Mouse (Mus musculus): ENCODE measurements at regions not wholly inside any gene's neighbourhood (a gene's known extent, or its start where the extent isn't known, plus 50 kb on each side); places are given as distances from the start of the nearest gene placed in this dataset.
A peak's percentile ranks its signal among the peaks of the same experiment; 100 is the strongest.

DNA sequence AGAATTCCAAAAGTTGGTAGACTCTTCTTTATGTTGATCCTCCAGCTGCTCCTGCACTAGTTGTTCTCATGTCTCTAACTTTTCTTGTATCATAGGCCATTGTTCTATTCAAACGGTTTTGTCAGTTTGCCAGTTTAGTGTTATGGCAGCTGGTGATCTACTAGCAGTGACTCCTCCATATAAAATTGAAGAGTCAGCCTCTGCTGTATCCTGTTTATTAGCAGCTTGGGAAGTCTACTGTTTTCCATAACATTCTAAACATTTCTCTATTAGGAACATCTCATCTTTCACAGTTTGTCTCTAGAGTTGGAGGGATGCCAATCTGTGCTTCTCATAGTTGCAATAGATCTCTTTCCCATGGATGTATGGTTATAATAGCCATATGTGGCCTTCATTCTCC lies 58.6 kb downstream of the Drd1 start:
- H3K4me1 ChIP-seq (replicated peaks) = no peaks in the 10 kb centered on the region
- no peaks in the 10 kb centered on the region for H3K36me3 ChIP-seq
- H3K4me3 ChIP-seq = no peak overlapping the region
- no peaks in the 10 kb centered on the region for H3K27me3 ChIP-seq
- no peak overlapping the region for H3K4me2 ChIP-seq
- no peak overlapping the region for H3K9ac ChIP-seq
- H3K27ac ChIP-seq = no peak overlapping the region
- 71% methylated on average over 1 of the region's 1 CpGs for WGBS
- ATAC-seq (ENCODE audit: low FRiP score) = no peak
- H3K9me3 ChIP-seq = no peaks in the 10 kb centered on the region

DNA sequence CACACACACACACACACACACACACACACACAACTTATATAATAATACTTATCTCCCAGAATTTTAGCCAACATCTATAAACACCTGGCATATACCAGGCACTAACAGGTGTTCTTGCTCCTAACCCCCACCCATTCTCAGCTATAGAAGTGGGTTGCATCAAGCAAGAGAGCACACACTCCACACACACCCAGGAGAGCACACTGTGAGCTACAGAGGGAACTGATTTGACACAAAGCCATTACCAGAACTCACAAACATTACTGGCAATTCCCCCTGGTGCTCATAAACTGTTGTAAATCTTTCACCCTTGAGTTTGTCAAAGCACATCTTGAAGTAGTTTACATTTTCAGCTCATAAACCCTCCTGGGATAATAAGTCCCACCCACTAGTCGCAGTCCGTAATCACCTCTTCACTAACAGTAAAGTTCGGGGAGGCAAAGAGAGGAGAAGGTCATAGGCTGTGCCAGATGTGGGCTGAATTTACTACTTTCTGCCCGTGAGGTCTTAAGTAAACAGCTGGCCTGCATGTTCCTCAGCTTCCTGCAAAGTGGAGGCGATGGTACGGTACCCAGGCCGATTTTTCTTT lies 62.5 kb downstream of the Drd1 start:
- H3K27me3 ChIP-seq = no peaks in the 10 kb centered on the region
- no peak overlapping the region for H3K27ac ChIP-seq
- H3K4me2 ChIP-seq = no peak overlapping the region
- no peaks in the 10 kb centered on the region for H3K4me1 ChIP-seq (replicated peaks)
- 84% methylated on average over 7 of the region's 7 CpGs for WGBS
- no peak overlapping the region for H3K9ac ChIP-seq
- no peaks in the 10 kb centered on the region for H3K36me3 ChIP-seq
- no peak overlapping the region for H3K4me3 ChIP-seq
- ATAC-seq (ENCODE audit: low FRiP score) = no peak
- H3K9me3 ChIP-seq = no peaks in the 10 kb centered on the region

DNA sequence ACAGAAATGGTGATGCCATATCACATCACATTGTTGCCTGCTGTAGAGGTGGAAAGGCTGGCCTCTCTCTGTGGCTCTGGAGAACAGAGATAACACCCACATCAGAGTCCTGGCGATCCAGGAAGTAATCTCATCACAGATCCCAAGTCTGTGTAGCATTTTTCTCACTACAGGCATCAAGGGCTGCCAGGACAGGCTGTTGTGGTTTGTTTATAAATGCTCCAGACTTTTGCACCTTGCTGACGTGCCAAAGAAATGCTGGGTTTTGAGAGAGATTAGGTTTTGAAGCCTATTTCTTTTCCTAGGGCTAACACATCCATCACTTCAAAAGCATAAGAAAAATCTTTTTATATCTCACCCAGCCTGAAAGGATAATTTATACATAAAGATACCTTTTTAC lies 76.3 kb downstream of the Drd1 start:
- Histone ChIP-seq H3K4me2 (no peak overlapping the region), H3K9me3 (no peaks in the 10 kb centered on the region), H3K4me3 (no peak overlapping the region), H3K4me1 (replicated peaks) (no peaks in the 10 kb centered on the region), H3K27ac (no peak overlapping the region), H3K36me3 (no peaks in the 10 kb centered on the region), H3K9ac (no peak overlapping the region), H3K27me3 (no peaks in the 10 kb centered on the region)
- no peak for ATAC-seq (ENCODE audit: low FRiP score)
- WGBS = 65% methylated on average over 2 of the region's 2 CpGs

DNA sequence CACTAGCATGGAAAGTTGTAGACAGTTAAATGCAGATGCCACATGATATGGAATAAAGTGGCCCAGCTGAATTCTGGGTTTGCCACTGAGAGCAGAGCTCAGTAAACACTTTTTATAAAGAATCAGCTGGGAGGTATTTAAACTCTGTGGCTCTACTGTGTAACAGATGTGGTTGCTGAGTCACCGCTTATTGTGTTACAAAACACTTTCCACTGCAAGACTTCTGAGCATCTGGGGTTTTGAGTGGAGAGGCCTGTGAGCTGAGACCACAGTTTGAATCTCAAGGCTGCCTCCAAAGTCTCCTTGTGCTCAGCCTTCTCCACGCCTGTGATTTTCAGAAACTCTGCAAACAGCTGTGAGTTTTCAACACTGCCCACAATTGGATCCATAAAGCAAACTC lies 86.1 kb downstream of the Drd1 start:
- H3K9me3 ChIP-seq = peaks cover 11% of the 10 kb centered on the region; the same call in 1 of the 2 replicates

DNA sequence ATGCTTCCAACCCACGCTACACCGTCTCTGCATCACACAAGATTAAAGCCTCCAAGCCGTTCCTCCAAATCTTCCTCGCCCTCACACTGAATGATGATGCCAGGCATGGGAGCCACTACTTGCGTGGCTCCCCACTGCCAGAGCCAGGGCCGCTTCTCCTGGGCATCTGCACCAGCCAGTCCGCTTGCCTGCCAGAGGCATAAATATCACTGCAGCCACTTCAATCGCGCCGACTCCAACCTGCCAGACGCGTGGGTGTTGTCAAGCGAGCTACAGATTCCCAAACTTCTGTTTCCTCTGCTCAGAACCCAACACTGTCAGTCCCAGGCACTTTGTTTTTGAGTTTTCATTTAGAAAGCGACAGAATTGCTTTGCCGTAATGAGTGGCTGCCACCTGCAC lies 99.3 kb downstream of the Drd1 start:
- H3K4me3 ChIP-seq = no peak overlapping the region
- WGBS = 93% methylated on average over 15 of the region's 15 CpGs
- no peak overlapping the region for H3K9ac ChIP-seq
- H3K4me2 ChIP-seq = no peak overlapping the region
- no peak overlapping the region for H3K27ac ChIP-seq
- no peaks in the 10 kb centered on the region for H3K27me3 ChIP-seq
- H3K9me3 ChIP-seq = no peaks in the 10 kb centered on the region
- no peak for ATAC-seq (ENCODE audit: low FRiP score)
- no peaks in the 10 kb centered on the region for H3K4me1 ChIP-seq (replicated peaks)
- no peaks in the 10 kb centered on the region for H3K36me3 ChIP-seq

More for the DNA sequence above, 86.1 kb downstream of the Drd1 start:
- Histone ChIP-seq H3K4me1 (replicated peaks) (no peaks in the 10 kb centered on the region), H3K4me3 (no peak overlapping the region), H3K27me3 (no peaks in the 10 kb centered on the region), H3K36me3 (no peaks in the 10 kb centered on the region), H3K9ac (no peak overlapping the region), H3K4me2 (no peak overlapping the region), H3K27ac (no peak overlapping the region)
- WGBS = 90% methylated on average over 2 of the region's 2 CpGs
- no peak for ATAC-seq (ENCODE audit: low FRiP score)

DNA sequence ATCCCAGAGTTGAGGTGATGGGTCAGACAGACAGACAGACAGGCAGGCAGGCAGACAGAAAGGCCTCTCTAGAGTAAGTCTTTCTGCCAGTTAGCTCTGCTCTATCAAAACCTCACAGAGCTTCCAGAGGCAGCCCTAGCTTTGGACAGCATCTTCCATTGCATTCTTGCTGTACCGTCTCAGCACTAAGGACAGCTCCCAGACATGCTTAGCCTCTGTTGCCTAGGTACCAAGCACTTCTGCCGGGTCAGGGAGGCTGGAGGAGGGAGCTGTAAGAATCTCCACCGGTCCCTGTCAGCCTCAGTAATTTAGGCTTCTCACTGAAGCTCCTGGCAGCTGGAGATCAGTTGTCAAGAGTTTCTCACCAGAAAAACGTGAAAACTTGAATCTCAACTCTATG lies 107.4 kb downstream of the Drd1 start:
- H3K27me3 ChIP-seq = no peaks in the 10 kb centered on the region
- H3K36me3 ChIP-seq = no peaks in the 10 kb centered on the region
- no peaks in the 10 kb centered on the region for H3K4me1 ChIP-seq (replicated peaks)
- no peak overlapping the region for H3K4me2 ChIP-seq
- H3K9ac ChIP-seq = no peak overlapping the region
- no peak overlapping the region for H3K4me3 ChIP-seq
- no peak overlapping the region for H3K27ac ChIP-seq
- H3K9me3 ChIP-seq = no peaks in the 10 kb centered on the region
- no peak for ATAC-seq (ENCODE audit: low FRiP score)
- 3% methylated on average over 4 of the region's 4 CpGs for WGBS

DNA sequence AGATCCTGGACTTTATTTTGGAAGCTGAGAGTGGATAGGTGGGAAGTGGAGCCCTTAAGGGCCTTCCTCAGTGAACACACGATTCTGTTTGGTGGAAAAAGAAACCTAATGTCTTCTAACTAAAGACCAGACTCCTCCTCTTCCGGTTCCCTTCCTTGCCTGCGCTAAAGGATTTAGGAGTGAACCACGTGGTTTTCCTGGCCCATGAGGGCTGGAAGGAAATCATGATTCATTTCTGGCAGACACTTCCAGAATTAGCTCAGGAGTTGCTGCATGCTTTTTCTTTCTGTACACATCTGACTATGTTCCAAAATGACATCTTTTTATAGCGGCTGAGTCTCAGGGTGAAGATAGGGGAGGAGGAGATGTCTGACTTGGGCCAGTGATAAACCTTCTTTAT lies 109.8 kb downstream of the Drd1 start:
- H3K4me2 ChIP-seq = no peak overlapping the region
- no peak overlapping the region for H3K4me3 ChIP-seq
- H3K27me3 ChIP-seq = no peaks in the 10 kb centered on the region
- H3K9ac ChIP-seq = no peak overlapping the region
- no peaks in the 10 kb centered on the region for H3K9me3 ChIP-seq
- H3K4me1 ChIP-seq (replicated peaks) = peaks cover 12% of the 10 kb centered on the region
- no peaks in the 10 kb centered on the region for H3K36me3 ChIP-seq
- WGBS = 82% methylated on average over 5 of the region's 5 CpGs
- no peak for ATAC-seq (ENCODE audit: low FRiP score)
- H3K27ac ChIP-seq = no peak overlapping the region

DNA sequence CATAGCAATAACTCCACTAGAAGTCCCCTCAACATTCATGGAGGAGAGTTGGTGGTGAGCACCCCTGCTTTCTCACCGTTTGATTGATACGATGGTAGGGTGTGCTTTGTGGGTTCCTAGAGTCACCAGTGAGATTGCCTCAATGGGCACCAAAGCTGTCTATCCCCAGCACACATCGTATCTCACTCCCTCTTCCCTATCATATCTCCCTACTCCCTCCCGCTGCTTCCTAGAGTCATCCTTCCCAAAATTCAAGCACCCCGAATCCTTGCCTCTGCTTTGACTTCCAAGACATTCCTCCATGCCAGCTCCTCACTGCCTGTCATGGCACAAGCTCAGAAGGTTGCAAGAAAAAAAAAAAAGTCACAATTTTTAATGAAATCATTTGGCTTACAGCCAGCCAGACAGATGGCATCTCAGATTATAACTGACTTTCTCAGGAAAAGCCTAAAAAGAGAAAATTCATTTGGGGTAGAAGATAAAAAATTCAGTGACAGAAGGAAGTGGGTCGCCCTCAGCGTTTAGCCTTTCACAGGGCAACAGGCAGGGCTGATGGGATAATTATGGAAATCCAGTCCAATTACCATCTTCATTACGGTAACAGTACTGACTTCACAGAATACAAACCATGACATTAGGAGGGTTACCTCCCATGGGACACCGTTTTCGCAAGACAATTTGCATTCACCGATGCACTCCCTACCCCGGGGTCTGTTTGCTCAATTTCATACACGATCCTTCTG lies 114.3 kb downstream of the Drd1 start:
- 59% methylated on average over 13 of the region's 13 CpGs for WGBS
- no peak overlapping the region for H3K9ac ChIP-seq
- H3K9me3 ChIP-seq = no peaks in the 10 kb centered on the region
- no peaks in the 10 kb centered on the region for H3K27me3 ChIP-seq
- no peak overlapping the region for H3K4me2 ChIP-seq
- no peak overlapping the region for H3K4me3 ChIP-seq
- no peaks in the 10 kb centered on the region for H3K36me3 ChIP-seq
- peak; percentile 74 for ATAC-seq (ENCODE audit: low FRiP score)
- peaks cover 12% of the 10 kb centered on the region for H3K4me1 ChIP-seq (replicated peaks)
- H3K27ac ChIP-seq = peak overlapping the region; percentile 35

DNA sequence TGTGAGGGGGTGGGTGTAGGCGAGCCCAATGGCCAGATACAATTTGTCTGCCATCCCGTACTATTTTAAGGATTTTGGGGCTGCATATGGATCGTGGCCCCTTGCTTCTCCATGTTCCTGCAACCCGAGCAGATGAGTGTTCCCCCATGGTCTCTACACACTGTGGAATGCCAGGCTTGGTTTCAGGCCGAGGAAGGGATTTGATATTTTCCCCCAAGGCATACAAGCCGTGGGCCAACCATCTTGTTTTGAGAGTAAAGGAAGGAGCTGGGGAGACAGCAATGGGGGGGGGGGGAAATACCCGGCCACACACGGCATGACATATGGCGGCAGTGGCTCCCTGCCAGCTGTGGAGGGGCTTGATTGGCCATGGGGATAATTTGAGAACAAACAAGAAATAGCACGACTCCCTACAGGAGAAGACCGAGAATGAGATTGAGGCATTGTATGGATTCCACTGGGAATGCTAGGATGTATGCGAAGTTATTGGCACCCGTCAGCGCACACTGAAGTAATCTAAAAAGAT lies 120.3 kb downstream of the Drd1 start:
- no peaks in the 10 kb centered on the region for H3K27me3 ChIP-seq
- no peaks in the 10 kb centered on the region for H3K36me3 ChIP-seq
- H3K4me1 ChIP-seq (replicated peaks) = no peaks in the 10 kb centered on the region
- WGBS = 70% methylated on average over 14 of the region's 14 CpGs
- no peak overlapping the region for H3K27ac ChIP-seq
- no peak overlapping the region for H3K9ac ChIP-seq
- no peak overlapping the region for H3K4me2 ChIP-seq
- no peak overlapping the region for H3K4me3 ChIP-seq
- ATAC-seq (ENCODE audit: low FRiP score) = no peak
- no peaks in the 10 kb centered on the region for H3K9me3 ChIP-seq

DNA sequence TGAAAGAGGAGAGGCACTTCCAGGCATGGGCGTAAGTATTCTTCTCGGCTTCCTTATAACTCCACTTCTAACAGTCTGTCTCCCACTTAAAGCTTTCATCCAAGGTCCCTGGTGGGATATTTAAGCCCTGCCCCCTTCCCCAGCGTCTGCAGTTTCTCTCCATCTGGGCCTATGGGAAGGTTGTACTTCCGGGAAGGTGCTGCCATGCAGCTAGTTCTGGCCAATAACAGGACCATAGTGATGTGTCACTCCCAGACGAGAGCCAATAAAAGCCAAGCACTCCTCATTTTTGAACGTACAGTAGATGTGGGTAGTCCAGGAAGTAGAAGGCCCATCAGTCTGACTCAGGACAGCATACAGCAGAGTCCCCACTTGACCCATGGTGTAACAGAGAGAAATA lies 121.0 kb downstream of the Drd1 start:
- Histone ChIP-seq H3K4me2 (no peak overlapping the region), H3K27me3 (no peaks in the 10 kb centered on the region), H3K27ac (no peak overlapping the region), H3K4me3 (no peak overlapping the region), H3K4me1 (replicated peaks) (0 out of 2 replicates have a peak, but pooled peaks cover 1% of the 10 kb centered on the region), H3K9ac (no peak overlapping the region), H3K9me3 (no peaks in the 10 kb centered on the region), H3K36me3 (no peaks in the 10 kb centered on the region)
- ATAC-seq (ENCODE audit: low FRiP score) = no peak
- 82% methylated on average over 6 of the region's 6 CpGs for WGBS

DNA sequence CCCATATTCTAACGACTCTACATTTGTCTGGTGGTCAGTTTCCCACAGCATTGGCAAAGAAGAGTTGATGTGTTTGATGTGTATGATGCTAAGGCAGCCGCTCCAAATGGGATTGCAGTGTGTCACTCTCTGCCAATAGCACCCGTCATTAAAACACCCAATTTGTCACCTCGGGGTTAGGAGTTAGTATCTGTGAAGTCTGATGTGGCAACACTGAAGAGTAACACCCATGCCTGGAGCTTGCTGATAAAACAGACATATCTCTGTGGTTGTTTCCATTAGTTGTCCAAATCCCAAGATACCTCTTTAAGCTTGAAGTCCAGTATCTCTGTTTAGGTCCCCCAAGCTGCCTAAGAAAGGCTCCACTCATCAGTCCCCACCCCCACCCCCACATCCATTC lies 129.4 kb downstream of the Drd1 start:
- no peak overlapping the region for H3K27ac ChIP-seq
- no peaks in the 10 kb centered on the region for H3K9me3 ChIP-seq
- H3K27me3 ChIP-seq = no peaks in the 10 kb centered on the region
- H3K4me3 ChIP-seq = no peak overlapping the region
- H3K4me1 ChIP-seq (replicated peaks) = peaks cover 13% of the 10 kb centered on the region
- no peaks in the 10 kb centered on the region for H3K36me3 ChIP-seq
- H3K9ac ChIP-seq = no peak overlapping the region
- no peak for ATAC-seq (ENCODE audit: low FRiP score)
- 91% methylated on average over 4 of the region's 4 CpGs for WGBS
- no peak overlapping the region for H3K4me2 ChIP-seq

DNA sequence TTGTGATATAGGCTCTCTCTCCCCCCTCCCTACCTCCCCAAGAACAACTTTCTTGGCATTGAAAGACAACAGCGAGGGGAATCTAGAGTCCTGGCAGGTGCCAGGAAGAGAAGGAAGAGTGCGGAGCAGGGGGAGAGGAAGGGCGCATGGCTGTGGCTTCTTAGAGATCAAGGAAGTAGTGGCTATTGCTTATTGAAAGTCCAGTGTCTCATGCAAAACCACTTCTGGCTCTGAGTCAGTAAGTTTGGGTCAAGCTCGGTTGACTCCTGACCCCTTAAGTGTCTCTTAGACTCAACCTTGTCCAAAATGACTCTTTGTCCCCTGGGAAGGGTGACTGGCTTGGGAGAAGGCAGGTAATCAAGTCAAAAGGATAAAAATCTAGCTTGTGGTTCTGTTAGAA lies 131.1 kb downstream of the Drd1 start:
- Histone ChIP-seq H3K4me2 (no peak overlapping the region), H3K4me3 (no peak overlapping the region), H3K27me3 (no peaks in the 10 kb centered on the region), H3K4me1 (replicated peaks) (peaks cover 11% of the 10 kb centered on the region), H3K27ac (no peak overlapping the region), H3K9me3 (no peaks in the 10 kb centered on the region), H3K36me3 (no peaks in the 10 kb centered on the region), H3K9ac (no peak overlapping the region)
- 93% methylated on average over 4 of the region's 4 CpGs for WGBS
- ATAC-seq (ENCODE audit: low FRiP score) = no peak
